Mouse (Mus musculus) cerebellum, postnatal 4 days (tissue): Measurements from ENCODE around the gene Gm4450.
A peak's percentile ranks its signal among the peaks of the same experiment; 100 is the strongest.
"Not testable (repeated sequence)": the region's sequence is repeated elsewhere in the genome, so short reads cannot be mapped to it uniquely, and the experiment has no call there.

Experiments used
- DNase-seq, 2 experiments: peaks; one replicate each; pipeline ENCODE4 v3.0.0; 2022; ENCODE audit warnings: low spot score in 2 of 2, mixed read lengths in 1 of 2

Gene Gm4450

GRCm38 (mm10) chr3:98457026-98457425, at the start of gene Gm4450:
Gm4450 (minus strand) TSS chr3:98457126.
- DNase-seq: not testable (repeated sequence)

DNA sequence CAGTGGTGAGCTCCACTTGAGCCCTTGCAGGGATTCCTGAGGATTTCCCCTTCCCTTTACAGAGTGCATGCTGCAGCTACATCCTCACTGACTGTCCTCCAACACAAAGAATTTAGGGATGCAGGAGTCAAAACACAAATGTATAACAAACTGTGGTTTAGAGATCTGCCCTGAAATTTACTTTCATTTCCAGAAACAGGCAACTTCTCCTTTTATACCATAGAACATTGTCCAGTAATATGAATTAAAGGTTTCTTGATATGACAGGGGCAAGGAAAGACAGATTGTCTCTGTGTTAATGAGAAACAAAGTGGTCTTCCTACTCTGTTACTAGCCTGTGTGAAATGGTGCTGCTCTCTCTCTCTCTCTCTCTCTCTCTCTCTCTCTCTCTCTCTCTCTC, 40.5 kb upstream of the Gm4450 start:
- DNase-seq: not testable (repeated sequence)

- not testable (repeated sequence) for DNase-seq
Measured at GRCm38 (mm10) chr3:98496762-98497161, 39.8 kb upstream of the Gm4450 start.

- DNase-seq: not testable (repeated sequence)
Measured at GRCm38 (mm10) chr3:98495055-98495454, 38.1 kb upstream of the Gm4450 start.

DNA sequence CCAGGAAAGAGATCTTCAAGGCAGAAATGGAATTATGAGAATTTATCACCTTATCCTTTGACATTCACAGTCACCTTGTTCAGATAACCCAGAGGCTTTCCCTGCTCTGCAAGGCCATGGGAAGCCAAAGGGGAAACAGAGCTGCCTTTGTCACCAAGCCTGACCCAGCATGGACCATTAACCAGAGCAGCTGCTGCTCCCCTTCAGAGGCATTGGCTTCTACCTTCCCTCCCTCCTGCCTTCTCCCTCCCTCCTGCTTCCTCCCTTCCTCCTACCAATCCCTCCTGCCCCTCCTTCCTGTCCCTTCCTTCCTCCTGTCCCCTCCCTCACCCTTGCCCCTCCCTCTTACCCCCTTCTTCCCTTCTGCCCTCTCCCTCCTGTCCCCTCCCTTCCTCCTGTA, 37.3 kb upstream of the Gm4450 start:
- DNase-seq: not testable (repeated sequence)

DNA sequence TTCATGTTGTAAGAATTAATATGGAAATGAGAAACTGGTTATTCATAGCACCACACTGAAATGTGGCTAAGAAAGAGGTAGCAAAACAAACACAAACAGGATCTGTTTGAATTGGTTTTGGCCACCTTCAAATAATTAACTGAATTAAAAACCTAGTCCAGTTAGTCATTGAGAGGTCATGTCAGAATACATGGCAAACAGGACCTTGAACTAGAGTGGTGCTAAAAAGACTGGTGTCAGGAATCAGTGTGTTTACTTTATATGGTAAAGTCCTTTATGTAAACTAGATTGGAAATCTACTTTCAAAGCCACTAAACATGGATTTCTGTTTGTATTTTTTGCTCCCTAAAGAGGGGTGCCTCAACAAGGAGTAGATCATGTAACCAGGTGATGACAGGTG, 14.6 kb upstream of the Gm4450 start:
- not testable (repeated sequence) for DNase-seq

- DNase-seq: not testable (repeated sequence)
Measured at GRCm38 (mm10) chr3:98471057-98471456, 14.1 kb upstream of the Gm4450 start.

- DNase-seq: not testable (repeated sequence)
Measured at GRCm38 (mm10) chr3:98469323-98469722, 12.4 kb upstream of the Gm4450 start.

DNA sequence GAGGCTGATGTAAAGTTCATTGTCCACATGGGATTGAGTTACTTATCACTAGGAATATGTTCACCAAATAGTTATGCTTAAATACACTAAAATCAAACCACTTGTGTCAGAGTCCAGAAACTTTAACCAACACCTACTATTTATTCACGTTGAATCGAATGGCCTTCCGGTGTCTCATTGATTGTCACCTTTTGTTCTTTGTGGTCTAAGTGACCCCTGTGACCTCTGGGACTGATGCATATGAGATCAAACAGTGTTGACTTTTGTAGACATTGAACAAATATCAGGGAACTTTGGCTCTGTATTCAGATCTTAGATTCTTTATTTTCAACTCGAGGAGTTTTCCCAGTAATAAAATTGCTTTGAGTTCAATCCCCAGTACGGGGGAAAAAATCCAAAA, 3.1 kb downstream of the Gm4450 start:
- not testable (repeated sequence) for DNase-seq

DNA sequence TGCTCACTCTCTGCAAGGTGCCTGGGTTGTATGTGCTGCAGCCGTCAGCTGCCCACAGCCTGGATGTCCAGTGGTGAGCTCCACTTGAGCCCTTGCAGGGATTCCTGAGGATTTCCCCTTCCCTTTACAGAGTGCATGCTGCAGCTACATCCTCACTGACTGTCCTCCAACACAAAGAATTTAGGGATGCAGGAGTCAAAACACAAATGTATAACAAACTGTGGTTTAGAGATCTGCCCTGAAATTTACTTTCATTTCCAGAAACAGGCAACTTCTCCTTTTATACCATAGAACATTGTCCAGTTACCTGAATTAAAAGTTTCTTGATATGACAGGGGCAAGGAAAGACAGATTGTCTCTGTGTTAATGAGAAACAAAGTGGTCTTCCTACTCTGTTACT, 13.0 kb downstream of the Gm4450 start:
- DNase-seq: not testable (repeated sequence)

- not testable (repeated sequence) for DNase-seq
Measured at GRCm38 (mm10) chr3:98443149-98443779, 13.7 kb downstream of the Gm4450 start.

- DNase-seq: not testable (repeated sequence)
Measured at GRCm38 (mm10) chr3:98442245-98442644, 14.7 kb downstream of the Gm4450 start.

GRCm38 (mm10) chr3:98435030-98435429, 21.9 kb downstream of the Gm4450 start:
- no peak for DNase-seq

DNA sequence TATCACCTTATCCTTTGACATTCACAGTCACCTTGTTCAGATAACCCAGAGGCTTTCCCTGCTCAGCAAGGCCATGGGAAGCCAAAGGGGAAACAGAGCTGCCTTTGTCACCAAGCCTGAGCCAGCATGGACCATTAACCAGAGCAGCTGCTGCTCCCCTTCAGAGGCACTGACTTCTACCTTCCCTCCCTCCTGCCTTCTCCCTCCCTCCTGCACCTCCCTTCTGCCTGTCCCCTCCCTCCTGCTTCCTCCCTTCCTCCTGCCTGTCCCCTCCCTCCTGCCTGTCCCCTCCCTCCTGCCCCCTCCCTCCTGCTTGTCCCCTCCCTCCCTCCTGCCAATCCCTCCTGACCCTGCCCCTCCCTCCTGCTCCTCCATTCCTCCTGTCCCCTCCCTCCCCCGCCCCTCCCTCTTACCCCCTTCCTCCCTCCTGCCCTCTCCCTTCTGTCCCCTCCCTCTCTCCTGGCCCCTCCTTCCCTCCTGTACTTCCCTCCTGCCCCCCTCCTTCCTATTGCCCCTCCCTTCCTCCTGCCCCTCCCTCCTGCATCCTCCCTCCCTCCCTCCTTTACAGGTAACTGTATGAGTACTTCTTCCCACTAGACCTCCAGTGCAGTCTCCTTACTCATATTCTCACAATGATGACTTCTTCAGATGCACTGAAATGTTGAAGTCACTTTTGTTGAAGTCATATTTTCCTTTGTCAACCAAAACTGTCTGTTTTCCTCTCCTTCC, 22.7 kb downstream of the Gm4450 start:
- no peak for DNase-seq

GRCm38 (mm10) chr3:98428928-98429525, 27.9 kb downstream of the Gm4450 start:
- no peak for DNase-seq

- no peak for DNase-seq
Measured at GRCm38 (mm10) chr3:98428449-98428775, 28.5 kb downstream of the Gm4450 start.

DNA sequence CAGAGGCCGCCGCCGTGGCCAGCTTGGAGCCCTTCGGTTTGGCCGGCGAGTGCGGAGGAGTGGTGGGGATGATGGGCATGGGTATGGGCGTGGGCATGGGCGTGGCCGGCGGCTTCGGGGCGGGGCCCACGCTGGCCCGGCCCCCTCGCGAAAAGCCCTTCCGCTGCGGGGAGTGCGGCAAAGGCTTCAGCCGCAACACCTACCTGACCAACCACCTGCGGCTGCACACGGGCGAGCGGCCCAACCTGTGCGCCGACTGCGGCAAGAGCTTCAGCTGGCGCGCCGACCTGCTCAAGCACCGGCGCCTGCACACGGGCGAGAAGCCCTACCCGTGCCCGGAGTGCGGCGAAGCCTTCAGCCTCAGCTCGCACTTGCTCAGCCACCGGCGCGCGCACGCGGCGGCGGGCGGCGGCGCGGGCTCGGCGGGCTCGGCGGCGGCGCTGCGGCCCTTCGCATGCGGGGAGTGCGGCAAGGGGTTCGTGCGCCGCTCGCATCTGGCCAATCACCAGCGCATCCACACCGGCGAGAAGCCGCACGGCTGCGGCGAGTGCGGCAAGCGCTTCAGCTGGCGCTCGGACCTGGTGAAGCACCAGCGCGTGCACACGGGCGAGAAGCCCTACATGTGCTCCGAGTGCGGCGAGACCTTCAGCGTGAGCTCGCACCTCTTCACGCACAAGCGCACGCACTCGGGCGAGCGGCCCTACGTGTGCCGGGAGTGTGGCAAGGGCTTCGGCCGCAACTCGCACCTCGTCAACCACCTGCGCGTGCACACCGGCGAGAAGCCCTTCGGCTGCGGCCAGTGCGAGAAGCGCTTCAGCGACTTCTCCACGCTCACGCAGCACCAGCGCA, 29.1 kb downstream of the Gm4450 start:
- DNase-seq: peak; percentile 57 to 84

DNA sequence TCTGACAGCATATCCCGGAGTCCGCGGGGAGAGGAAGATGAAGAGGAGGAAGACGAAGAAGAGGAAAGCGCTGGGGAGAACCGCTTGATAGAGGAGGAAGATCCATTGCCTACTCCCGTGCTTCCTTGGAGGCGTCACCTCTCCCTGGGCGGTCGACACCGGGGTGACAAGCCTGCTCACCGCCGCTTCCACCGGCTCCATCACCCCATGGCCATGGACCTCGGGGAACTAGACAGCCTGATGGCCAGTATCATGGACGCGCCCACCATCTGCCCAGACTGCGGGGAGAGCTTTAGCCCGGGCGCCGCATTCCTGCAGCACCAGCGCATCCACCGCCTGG, 29.7 kb downstream of the Gm4450 start:
- DNase-seq: no peak

DNA sequence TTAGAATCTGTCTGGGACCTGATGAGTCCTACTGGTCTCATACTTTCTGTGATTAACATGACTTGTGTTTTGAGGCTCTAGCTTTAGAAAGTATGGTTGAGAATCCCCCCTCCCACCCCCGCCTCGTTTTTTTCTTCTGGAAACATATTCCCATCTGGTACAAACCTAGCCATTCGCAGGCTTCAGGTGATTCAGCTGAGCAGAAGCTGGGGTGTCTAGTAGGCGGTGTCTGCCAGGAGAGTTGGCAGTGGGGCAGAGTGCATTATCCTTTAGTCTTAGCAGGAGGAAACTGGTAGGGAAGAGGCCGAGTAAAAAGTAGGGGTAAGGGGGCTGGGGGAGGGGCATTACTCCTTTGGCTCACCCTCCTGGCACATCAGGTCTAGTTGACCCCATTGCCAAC, 30.2 kb downstream of the Gm4450 start:
- DNase-seq: no peak

DNA sequence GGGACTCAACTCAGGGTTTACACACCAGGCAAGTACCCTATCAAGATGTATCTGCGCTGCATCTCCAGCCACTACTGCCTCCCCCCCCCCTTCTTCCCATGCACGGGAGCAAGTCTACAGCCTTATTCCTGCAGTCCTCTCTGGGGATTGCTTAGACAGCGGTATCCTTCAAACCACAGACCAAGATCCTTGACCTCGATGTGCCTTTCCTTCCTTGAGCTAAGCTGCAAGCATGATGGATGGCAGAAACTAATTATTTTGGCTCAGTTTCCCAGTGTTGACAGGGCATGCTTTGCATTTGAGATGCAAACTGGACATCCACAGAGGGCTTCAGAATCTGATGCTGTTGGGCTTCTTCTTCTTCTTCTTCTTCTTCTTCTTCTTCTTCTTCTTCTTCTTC, 34.0 kb downstream of the Gm4450 start:
- DNase-seq: no peak

DNA sequence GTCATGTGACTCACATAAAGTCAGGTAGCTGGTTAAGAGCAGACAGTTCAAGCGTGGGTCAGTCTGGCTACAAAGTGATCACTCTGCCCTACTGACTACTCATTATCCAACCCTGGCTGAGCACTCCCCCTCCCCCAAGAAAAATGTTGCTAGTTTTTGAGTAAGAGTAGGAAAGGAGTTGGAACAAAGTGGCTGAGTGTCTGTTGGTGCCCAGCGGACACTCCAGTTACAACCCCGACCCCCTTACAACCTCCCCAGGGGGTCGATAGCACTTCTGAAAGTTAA, 37.2 kb downstream of the Gm4450 start:
- no peak for DNase-seq

GRCm38 (mm10) chr3:98418991-98419785, 37.7 kb downstream of the Gm4450 start:
- no peak for DNase-seq
